Mouse (Mus musculus) liver, adult 2 months (tissue): ENCODE measurements around the gene Ndufa7. TPM values are rescaled to one million over a fixed set of nuclear protein-coding genes. Genes with fewer than 3 reads are reported as not detected.

Experiments used
- DNase-seq: peaks from one replicate; pipeline ENCODE4 v3.0.0-alpha.2; 2011; ENCODE audit warnings: low read depth, low spot score; ENCODE audit errors: extremely low read depth
- H3K27ac ChIP-seq: fragments of 200-500 bp; replicated peaks from 2 replicates; pipeline ENCODE4 v1.5.1; 2012; ENCODE audit warnings: low read depth, mild to moderate bottlenecking, control low read depth, inconsistent platforms, low read length; ENCODE audit not compliant: insufficient read depth
- H3K27me3 ChIP-seq: fragments of 200-500 bp; 2 replicates; pipeline ENCODE4 v1.6.1; 2012; ENCODE audit warnings: mild to moderate bottlenecking, moderate library complexity, low read length, inconsistent platforms; ENCODE audit not compliant: control insufficient read depth, insufficient read depth
- H3K36me3 ChIP-seq: fragments of 200-500 bp; 2 replicates; pipeline ENCODE4 v1.6.1; 2012; ENCODE audit warnings: low read length, inconsistent platforms; ENCODE audit not compliant: control insufficient read depth, insufficient read depth
- H3K4me1 ChIP-seq: fragments of 200-500 bp; 2 replicates; pipeline ENCODE4 v1.6.1; 2011; ENCODE audit warnings: low read length; ENCODE audit not compliant: control insufficient read depth, insufficient read depth
- H3K4me3 ChIP-seq: fragments of 200-500 bp; 2 replicates; pipeline ENCODE4 v1.5.1; 2011; ENCODE audit warnings: low read depth, mild to moderate bottlenecking, control low read depth, low read length, moderate library complexity; ENCODE audit not compliant: insufficient read depth
- H3K79me2 ChIP-seq: fragments of 200-500 bp; 2 replicates; pipeline ENCODE4 v1.6.1; 2012; ENCODE audit warnings: inconsistent platforms, mild to moderate bottlenecking, low read length, moderate library complexity; ENCODE audit not compliant: control insufficient read depth, insufficient read depth
- H3K9ac ChIP-seq: fragments of 200-500 bp; 2 replicates; pipeline ENCODE4 v1.6.1; 2012; ENCODE audit warnings: low read depth, mild to moderate bottlenecking, control low read depth, inconsistent platforms, low read length
- CTCF ChIP-seq: fragments of 200-500 bp; IDR thresholded peaks from 2 replicates; pipeline ENCODE4 v1.5.1; 2011; ENCODE audit warnings: low read depth, low read length, control low read depth
- POLR2A ChIP-seq: fragments of 200-500 bp; IDR thresholded peaks from 2 replicates; pipeline ENCODE4 v1.6.1; 2011; ENCODE audit warnings: low read length, control low read depth; ENCODE audit not compliant: insufficient read depth; ENCODE audit errors: extremely low read depth
- WGBS: fragments of 180-500 bp; shearing (Covaris S2); methylation state at CpG from one replicate; pipeline ENCODE4 v1.1.7; 2018; 5-methylcytosine and 5-hydroxymethylcytosine counted together
- polyA plus RNA-seq: library from polyadenylated mRNA; depleted of rRNA; stranded (reverse); fragments of >200 nt; gene quantifications from 2 replicates; pipeline ENCODE4 v1.2.3, GENCODE M21; 2012
- total RNA-seq: library from RNA; depleted of rRNA; stranded (reverse); fragments of >200 nt; gene quantifications from 2 replicates; pipeline ENCODE4 v1.2.3, GENCODE M21; 2014

Gene Ndufa7
- total and polyA plus RNA-seq, 2 experiments = 214 to 372 TPM

DNA sequence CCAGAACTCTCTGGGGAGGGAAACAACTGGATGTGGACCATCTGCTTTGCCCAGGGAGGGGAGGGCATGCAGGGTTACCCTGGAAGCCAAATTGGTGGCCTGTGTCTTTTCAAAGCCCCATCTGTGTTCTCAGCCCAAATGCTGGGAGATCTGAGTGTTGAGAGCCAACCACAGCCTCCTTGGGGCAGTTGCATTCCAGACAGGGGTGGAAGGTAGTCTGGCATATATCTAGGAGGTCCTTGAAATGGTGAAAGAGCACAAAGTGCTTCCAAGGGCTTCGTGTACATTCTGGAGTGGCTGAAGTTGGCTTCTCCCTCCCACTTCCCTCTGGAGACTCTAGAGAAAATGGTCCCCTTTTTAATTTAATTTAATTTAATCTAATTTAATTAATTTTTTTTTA lies 19.6 kb upstream of the Ndufa7 start:
- Histone ChIP-seq H3K4me3 (no peak overlapping the region), H3K27ac (no peak overlapping the region), H3K4me1 (peaks cover 7% of the 10 kb centered on the region), H3K9ac (no peak overlapping the region), H3K27me3 (no peaks in the 10 kb centered on the region), H3K36me3 (no peaks in the 10 kb centered on the region), H3K79me2 (no peaks in the 10 kb centered on the region)
- DNase-seq = no peak
- 79% methylated on average over 1 of the region's 1 CpGs for WGBS
- TF ChIP-seq POLR2A (no peak), CTCF (no peak)

DNA sequence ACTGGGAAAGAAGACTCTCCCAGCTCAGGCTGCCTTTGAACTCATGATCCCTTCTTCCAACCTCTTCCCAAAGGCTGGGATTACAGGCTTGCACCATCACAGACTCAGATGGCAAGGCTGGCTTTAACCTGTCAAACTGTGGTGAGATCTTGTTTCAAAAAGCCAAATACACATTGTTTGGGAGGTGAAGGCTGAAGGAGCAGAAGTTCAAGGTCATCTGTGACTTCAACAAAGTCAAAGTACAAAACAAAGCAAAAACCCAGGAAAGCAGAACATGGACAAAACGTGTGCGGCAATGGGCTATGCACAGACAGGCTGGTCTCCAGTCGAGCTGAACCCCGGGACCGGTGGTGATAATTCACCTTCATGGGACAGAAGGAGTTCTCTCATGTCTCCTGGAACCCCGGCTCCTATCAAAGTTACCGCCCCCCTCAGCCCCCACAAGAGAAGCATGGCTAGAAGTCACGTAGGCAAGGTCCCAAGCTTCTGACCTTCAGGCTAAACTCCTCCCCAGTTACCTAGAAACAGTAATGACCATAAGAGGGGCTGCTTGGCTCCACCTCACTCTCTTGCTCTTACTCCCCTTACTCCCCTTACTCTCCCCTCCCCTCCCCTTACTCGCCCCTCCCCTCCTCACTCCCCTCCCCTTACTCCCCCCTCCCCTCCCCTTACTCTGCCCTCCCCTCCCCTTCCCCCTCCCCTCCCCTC lies 17.0 kb upstream of the Ndufa7 start:
- TF ChIP-seq CTCF (no peak), POLR2A (no peak)
- Histone ChIP-seq H3K4me3 (no peak overlapping the region), H3K9ac (no peak overlapping the region), H3K79me2 (no peaks in the 10 kb centered on the region), H3K27ac (no peak overlapping the region), H3K36me3 (no peaks in the 10 kb centered on the region), H3K27me3 (no peaks in the 10 kb centered on the region), H3K4me1 (peaks cover 7% of the 10 kb centered on the region)
- DNase-seq = peak; percentile 79
- 47% methylated on average over 8 of the region's 9 CpGs for WGBS

DNA sequence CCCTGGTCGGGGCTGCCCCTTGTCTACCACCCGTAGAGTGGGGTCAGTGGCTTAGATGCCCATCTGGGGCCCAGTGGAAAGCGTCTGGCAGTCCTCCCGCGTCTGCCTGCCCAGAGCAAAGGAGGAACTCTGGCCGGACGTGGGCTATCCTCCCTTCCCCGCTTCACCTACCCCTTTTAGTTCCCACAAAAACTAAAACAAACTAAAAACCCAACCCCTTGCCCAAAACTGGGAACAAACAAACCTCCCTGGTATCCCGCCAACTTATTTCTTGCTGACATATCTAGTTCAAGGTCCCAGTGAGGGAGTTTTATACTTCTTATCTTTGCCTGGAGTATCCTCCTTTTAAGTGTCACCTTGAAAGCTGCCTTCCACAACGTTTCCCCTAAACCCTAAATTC lies 16.2 kb upstream of the Ndufa7 start:
- Histone ChIP-seq H3K9ac (no peak overlapping the region), H3K4me1 (peaks cover 4% of the 10 kb centered on the region; the same call in 1 of the 2 replicates), H3K4me3 (no peak overlapping the region), H3K36me3 (no peaks in the 10 kb centered on the region), H3K79me2 (no peaks in the 10 kb centered on the region), H3K27me3 (no peaks in the 10 kb centered on the region), H3K27ac (no peak overlapping the region)
- TF ChIP-seq POLR2A (no peak), CTCF (no peak)
- 53% methylated on average over 10 of the region's 10 CpGs for WGBS
- no peak for DNase-seq

DNA sequence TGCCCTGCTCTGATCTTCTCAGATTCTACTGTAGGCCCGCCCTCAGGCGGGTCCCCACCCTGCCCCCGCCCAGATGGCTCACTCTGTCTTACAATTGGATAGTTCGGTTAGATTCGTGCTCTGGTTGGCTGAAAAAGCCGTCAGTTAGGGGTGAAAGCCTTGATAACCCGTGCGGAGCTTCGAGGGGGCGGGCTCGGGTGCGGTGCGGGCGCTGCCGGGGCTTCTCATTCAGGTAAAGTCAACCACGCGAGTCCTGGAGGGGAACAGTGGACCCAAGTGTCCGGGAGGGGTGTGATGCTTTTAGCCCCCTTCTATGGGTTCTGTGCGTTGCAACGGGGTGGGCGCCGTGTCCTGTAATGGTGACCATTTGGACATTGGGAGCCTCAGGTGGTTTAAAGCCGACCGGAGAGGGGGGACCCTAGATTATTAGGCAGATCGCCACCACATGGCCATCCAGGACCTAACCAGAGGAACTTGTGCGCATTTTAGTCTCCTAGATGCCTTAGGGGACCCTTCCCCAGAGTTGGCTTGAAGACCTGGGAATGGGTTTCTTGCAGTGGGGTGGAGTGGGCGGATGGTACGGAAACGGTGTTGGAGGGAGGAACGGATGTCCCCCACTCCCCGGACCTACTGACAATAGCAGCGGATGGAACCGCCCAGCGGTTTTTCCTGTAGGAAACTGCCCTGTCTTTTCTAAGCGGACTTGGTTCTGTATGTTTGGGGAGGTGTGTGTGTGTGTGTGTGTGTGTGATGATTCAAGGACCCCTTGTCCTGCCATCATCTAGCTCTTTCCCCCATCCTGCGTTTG lies 13.8 kb upstream of the Ndufa7 start, which contains the start of gene Kank3:
Gene Kank3 (plus strand): TSS at position 186 of the 808 bp plus-strand sequence.
- 0 out of 2 replicates have a peak, but pooled peaks have one; percentile 32 for TF ChIP-seq POLR2A
- no peak for TF ChIP-seq CTCF
- no peaks in the 10 kb centered on the region for H3K36me3 ChIP-seq
- no peaks in the 10 kb centered on the region for H3K79me2 ChIP-seq
- H3K27ac ChIP-seq = peak within 1 kb of the TSS; percentile 85
- H3K27me3 ChIP-seq = no peaks in the 10 kb centered on the region
- DNase-seq = peak; percentile 87
- H3K4me1 ChIP-seq = peaks cover 4% of the 10 kb centered on the region; the same call in 1 of the 2 replicates
- H3K9ac ChIP-seq = peak within 1 kb of the TSS; percentile 67
- WGBS = 4% methylated on average over 36 of the region's 36 CpGs
- peak within 1 kb of the TSS; percentile 58 for H3K4me3 ChIP-seq

DNA sequence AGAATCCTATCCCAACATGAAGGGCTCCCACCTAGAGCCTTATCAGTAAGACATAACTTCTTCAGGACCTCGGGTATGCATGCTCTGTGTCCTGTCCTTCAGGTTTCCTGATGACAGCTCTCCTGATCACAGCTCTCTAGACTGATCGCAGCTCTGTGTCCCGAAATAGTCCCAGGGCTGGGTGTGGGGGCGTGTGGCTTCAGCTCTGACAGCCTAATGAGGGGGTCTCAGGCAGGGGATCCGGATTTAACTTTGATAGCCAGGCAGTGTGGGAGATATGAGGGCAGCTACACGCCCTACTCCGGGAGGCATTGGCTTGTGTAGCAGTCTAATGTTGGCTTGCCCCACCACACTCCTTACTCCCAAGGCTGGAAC lies 13.2 kb upstream of the Ndufa7 start:
- H3K4me1 ChIP-seq = peaks cover 4% of the 10 kb centered on the region; the same call in 1 of the 2 replicates
- H3K79me2 ChIP-seq = no peaks in the 10 kb centered on the region
- no peak for TF ChIP-seq POLR2A
- TF ChIP-seq CTCF = no peak
- H3K27ac ChIP-seq = peak overlapping the region; percentile 85
- 30% methylated on average over 7 of the region's 7 CpGs for WGBS
- H3K4me3 ChIP-seq = peak overlapping the region; percentile 44
- no peak for DNase-seq
- peak overlapping the region; percentile 66 for H3K9ac ChIP-seq
- H3K27me3 ChIP-seq = no peaks in the 10 kb centered on the region
- no peaks in the 10 kb centered on the region for H3K36me3 ChIP-seq
